Mouse (Mus musculus): ENCODE measurements around the gene Mib2.
A peak's percentile ranks its signal among the peaks of the same experiment; 100 is the strongest.

Gene Mib2

DNA sequence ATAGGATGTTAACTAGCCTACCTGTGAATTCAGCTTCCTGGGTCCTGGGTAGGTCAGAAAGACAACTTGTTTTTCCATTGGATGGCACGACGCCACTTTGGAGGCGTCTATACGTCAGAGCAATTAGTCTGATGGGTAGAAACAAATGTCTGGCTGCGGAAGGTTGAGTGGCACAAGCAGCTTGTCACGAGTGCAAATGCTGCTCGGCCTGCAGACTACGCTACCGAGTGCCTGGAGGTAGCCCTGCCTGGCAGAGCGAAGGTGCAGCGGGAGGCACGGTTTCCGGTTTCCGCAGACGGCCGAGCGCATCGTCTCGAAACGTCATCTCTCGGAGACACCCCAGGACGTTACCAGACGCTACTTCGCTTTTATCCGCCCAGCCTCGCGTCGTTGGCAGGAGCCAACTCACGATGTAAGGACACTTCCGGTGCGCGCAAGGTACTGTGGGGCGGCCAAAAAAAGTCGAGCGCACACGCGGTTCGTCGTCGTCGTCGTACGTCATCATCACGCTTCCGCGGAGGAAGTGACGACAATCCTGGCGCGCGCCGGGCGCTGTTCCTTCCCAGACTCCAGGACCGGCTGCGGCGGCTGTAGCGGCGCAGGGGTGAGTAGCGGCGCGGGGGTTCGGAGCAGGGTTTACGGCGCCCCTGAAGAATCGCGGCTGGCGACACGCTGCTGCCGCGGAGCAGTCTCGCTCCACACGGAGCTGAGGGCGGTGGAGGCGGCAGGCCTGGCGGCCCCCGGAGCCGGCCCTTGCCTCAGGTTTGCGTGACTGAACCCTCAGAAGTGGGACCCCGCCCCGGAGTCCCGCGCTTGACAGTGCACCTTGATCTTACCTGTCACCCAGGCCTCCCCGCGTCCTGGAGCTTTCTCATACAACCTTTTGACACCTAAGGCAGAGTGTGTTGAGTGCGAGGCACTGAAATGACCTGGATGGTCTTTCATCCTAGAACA, 44.4 kb downstream of the Mib2 start, which contains the start of gene Cdk11b:
Cdk11b (plus strand) TSS at position 517 of the 954 bp plus-strand sequence.
- peak; percentile 94 for DNase-seq (ENCODE audit: low read depth in 2 of 2, low spot score in 2 of 2)

DNA sequence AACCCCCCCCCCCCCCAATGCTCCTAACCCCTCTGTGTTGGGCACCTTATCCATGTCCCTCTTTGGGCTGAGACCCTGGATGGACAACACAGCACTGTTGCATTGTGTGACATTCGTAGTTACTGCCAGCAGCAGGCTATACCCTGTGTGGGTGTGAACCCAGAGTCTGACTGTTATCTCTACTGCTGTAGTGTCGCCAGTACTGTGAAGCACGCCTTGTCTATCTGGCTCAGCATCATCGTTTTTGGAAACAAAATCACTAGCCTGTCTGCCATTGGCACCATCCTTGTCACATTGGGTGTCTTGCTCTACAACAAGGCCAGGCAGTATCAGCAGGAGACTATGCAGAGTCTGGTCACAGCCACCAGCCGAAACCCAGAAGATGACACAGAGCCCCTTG, 50.7 kb downstream of the Mib2 start:
- no peak for DNase-seq (ENCODE audit: low read depth in 2 of 2, low spot score in 2 of 2)

DNA sequence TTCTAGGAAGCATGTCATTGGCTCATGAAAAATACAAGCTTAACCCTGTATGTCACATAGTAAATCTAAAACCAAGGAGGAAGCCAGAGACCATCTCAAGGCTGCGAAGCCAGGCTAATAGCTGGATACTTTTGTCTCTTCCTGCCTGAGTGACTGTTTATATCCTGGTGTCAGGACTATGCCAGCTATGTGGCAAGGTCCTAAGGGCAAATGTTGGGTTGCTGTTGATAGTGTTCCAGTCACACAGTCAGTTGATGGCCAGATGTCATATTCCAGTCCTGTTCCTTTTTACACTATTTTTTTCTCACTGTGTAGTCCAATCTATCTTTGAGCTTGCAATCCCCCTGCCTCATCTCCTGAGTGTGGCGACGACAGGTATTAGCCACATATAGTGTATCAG, 55.7 kb downstream of the Mib2 start:
- DNase-seq (ENCODE audit: low read depth in 2 of 2, low spot score in 2 of 2) = no peak

DNA sequence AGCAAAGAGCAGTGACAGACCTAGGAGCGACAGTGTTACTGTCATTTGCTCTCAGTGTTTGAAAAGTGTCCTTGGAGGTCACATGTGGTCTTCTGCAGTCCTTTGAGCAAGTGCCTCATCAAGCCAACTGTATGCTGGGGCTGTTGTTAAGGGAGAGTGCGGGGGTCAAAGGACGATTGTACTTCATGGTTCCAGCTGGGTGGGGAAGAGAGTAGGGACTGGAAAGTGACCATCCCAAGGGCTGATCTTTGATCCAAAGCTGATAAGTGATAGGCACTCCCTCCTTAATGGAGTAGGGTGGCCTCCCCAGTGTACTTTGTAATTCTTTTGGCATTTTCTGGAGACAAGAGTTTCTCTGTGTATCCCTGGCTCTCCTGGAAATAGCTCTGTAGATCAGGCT, 57.1 kb downstream of the Mib2 start:
- no peak for DNase-seq (ENCODE audit: low read depth in 2 of 2, low spot score in 2 of 2)

DNA sequence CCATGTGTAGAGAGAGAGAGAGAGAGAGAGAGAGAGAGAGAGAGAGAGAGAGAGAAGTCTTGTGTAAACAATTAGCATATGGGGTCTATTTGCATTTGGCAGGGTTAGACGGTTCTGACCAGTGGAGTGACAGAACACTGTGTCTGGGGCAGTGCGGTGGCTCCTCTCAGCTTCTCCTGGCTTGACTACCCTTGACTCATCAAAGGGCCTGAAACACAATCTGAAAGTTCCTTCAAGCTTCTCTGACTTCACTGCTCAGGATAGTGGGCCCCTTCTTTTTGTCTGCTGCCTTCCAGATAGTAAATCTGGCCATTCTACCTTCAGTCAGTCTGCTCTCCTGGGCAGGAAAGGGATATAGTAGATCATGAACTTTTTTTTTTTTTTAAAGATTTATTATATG, 62.2 kb downstream of the Mib2 start:
- no peak for DNase-seq (ENCODE audit: low read depth in 2 of 2, low spot score in 2 of 2)

DNA sequence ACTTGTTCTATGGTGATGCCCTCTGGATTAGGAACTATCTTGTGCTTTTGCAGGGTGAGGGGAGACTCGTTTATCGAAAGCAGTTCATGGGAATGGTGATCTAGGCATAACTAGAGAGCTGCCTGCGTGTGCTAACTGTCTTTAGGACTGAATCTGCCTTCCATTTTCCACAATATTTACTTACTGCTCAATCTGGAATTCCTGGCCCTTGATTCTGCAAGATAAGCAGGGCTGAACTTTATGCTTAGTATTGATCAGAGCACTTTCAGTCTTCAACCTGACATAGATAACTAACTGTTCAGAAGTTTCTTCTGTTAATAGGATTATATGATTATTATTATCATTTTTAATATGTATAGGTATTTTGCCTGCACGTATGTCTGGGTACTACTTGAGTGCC, 63.9 kb downstream of the Mib2 start:
- DNase-seq (ENCODE audit: low read depth in 2 of 2, low spot score in 2 of 2) = no peak
